Mouse (Mus musculus): ENCODE data around the gene Egfl8. TPM values are rescaled to one million over a fixed set of nuclear protein-coding genes. Genes with fewer than 3 reads are reported as not detected.

The Egfl8 gene
- total RNA-seq, 2 experiments from 2014 or later: 1.7 to 1.8 TPM

DNA sequence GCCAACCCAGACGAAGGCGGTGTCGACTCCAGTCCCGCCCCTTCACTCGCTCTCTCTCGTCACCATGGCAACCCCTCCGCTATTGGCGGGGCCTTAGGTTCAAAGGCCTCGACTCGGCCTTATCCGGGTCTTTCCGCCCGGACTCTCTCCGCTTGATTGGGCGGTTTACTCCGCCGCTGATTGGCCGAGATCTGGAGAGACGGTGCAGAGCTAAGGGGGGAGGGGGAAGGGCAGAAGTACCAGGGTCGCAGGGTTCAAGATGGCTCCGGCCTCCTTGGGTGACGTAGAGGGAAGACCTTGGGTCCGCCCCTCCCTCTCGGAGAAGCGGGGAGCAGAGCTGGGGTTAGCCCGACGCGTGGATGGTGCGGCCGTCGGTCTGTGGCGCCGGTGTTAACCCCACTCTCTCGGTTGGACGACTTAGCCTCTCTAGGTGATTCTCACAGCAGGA, 11.7 kb downstream of the Egfl8 start, which contains the start of gene Agpat1:
Agpat1 (plus strand) TSS at position 202 of the 448 bp plus-strand sequence.
- DNase-seq (ENCODE audit: low spot score): peak; percentile 98
- intact Hi-C loops (cut with DNase I): no loop called here

DNA sequence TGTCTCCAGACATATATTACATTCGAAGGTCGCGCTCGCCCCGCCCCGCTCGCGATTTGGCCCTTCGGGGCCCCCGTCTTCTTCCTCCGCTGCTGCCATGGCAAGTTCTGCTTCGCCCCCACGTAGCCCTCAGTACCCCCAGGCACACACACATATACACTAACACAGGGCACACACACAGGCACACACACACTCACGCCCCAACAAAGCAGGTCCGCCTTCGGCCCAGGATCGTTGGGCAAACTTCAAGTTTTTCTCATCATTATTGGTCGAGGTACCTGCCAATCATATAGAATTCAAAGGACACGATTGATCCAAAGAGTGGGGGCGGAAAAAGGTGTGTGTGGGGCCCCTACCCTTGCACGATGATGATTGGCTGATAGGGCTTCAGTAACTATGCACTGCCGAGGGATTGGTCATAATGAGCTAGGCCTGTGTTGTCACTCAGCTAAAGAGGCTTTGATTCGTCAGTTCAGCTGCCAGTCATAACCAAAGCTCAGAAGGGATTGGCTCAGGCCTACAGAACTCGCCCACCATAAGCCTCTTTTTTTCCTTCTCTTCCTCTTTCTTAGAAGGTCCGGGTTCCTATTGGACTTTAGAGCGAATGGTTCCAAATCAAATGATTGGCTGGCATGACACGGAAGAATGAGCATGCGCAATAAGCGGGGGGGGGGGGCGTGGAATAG, 12.3 kb downstream of the Egfl8 start, which contains the start of gene Rnf5:
Rnf5 (minus strand) TSS at position 316 of the 686 bp plus-strand sequence.
- DNase-seq (ENCODE audit: low spot score): peak; percentile 97
- intact Hi-C loops (cut with DNase I): no loop called here

DNA sequence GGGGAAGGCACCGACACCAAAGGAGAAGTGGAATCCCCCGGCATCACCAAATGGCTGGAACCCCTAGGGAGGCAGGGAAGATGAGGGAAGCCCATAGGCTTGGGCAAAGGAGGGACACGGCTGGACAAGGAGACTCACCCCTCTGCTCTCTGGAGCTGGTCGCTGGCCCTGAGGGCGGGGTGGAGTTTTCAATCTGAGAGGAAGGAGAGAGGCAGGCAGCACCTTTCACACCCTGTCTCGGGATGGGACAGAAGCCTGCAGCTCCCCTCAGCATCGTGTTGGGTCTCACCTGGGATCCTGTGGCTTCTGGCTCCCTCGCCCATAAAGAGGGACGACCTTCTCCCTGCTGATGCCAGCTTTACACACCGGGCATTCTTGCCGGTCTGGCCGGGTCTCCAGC, 14.0 kb downstream of the Egfl8 start:
- intact Hi-C loops (cut with DNase I): no loop called here
- no peak for DNase-seq (ENCODE audit: low spot score)

DNA sequence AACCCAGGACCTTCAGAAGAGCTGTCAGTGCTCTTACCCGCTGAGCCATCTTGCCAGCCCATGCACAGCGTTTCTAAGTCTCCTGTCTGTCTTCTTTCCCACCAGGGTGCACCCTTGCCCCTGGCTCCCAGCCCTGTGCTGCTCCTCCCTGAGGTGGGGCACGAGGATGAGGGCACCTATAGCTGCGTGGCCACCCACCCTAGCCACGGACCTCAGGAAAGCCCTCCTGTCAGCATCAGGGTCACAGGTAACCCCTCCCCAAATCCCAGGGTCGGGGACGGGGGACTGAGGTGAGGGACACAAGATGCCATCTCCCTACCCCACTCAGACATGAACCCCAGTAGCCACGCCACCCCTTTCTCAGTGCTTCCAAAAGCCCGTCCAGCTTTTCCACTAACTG, 15.9 kb downstream of the Egfl8 start:
- intact Hi-C loops (cut with DNase I): no loop called here

DNA sequence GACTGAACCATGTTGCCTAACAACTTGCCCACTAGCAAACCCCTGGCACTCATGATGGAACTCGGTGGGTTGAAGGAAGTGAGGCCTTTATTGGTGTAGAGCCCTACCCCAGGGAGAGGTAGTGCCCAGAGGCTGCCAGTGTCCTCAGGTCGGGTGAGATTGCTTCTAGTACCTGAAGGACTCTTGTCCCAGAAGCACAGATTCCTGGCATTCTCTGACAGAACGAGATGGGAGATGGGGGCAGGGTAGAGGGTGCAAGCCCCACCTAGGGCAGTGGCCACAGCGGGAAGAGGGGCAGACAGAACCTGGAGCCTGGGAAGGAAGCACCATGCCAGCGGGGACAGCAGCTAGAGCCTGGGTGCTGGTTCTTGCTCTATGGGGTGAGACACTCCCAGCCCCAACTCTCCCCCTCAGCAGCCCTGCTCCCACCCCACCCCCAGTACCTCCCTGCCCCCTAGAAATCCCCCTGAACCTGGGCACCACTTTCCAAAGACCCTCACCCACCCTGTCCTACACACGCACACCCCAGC, 18.1 kb downstream of the Egfl8 start, which contains the start of gene Ager:
Ager (plus strand) TSS at position 297 of the 530 bp plus-strand sequence.
- intact Hi-C loops (cut with DNase I): no loop called here
- no peak for DNase-seq (ENCODE audit: low spot score)

More for the DNA sequence above, 15.9 kb downstream of the Egfl8 start:
- no peak for DNase-seq (ENCODE audit: low spot score)

DNA sequence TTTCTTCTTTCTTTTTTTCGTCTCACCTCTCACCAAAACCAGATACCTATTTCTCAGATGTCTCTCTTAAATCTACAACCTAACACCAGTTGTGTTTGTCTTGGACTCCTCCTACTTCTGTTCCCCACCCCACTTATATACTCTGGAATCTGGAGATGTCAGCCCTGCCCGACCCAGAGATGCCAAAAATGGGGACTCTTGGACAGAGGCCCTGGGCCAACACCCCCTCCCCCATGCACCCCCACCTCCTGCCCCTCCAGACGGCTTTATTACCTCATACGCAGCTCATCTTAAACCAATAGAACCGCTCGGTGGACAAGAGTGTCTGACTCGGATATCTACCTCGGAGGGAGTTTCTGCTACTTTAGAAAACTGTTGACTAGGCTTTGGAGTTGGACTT, 19.7 kb downstream of the Egfl8 start:
- DNase-seq (ENCODE audit: low spot score): no peak
- intact Hi-C loops (cut with DNase I): no loop called here

DNA sequence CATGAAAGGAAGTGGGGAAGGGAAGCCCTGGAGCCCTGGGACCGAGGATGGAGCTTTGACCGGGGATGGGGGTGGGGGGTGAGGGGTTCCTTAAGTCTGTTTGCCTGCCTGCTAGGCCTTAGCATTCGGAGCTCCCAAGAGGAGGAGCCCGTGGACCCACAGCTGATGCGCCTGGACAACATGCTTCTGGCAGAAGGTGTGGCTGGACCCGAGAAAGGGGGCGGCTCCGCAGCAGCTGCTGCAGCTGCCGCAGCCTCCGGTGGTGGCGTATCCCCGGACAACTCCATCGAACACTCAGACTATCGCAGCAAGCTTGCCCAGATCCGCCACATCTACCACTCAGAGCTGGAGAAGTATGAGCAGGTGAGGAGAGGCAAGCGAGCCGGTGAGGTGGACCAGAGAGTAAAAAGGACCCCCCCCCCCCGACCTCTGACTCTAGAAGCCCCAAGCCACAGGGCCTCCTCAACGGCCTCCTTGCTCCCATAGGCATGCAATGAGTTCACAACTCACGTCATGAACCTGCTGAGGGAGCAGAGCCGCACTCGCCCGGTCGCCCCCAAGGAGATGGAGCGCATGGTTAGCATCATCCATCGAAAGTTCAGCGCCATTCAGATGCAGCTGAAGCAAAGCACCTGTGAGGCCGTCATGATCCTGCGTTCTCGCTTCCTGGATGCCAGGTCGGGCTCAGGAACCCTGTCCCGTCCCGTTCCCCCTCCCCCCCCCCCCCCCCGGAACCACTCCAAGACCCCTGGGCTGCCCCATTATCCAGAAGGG, 21.8 kb downstream of the Egfl8 start:
- intact Hi-C loops (cut with DNase I): no loop called here
- DNase-seq (ENCODE audit: low spot score): no peak

DNA sequence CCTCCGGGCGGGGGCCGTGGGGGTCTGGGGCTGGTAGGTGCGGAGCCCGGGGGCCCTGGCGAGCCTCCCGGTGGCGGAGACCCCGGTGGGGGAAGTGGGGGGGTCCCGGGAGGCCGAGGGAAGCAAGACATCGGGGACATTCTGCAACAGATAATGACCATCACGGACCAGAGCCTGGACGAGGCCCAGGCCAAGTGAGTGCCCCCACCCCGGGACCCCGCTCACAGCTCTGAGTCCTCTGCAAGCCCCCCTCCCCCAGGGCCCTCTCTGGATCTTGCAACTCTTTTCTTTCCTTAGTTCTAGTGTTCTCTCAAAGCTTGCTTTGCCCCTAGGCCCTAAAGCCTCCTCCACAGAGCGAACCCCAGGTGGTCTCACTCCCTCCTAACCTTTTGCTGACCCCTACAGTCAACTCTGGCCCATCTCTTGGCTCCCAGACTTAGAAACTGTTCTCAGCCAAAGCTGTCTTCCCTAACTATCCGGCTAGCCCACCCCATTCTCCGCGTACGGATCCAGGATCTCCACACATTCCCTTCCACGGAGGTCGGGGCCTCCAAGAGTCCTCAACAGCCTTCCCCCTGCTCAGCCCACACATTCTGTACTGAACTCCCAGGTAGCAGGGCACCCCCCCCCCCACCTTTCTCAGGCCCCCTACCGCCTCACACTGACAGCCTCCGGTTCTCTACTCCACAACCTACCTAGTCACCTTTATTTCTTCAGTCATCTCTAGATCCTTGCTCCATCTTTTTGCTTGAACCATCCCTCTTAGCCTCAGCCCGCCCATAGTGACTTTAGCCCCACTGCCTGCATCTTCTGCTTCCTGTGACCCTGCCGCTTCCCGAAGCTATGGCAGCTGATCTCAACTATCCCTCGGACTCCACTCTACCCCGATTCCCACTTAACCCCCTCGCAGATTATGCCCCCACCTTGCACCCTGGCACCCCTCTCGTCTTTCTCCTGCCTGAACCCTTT, 22.9 kb downstream of the Egfl8 start:
- intact Hi-C loops (cut with DNase I): no loop called here
- DNase-seq (ENCODE audit: low spot score): no peak

DNA sequence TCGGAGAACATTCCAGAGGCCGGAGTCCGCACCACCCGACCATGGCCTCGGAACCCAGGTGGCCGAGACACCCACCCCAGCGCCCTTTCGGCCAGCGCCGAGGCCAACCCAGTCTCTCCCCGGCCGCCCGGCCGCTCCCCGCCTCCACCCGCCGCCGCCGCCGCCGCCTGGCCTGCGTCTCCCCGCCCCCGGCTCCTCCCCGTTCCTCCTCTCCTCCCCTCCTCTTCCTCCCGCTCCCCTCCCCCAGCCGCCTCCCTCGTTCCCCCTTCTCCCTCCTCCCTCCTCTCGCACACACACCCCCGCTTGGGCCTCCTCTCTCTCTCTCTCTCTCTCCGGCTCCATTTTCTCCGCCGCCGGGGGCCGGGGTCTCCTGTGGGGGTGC, 23.8 kb downstream of the Egfl8 start:
- peak; percentile 67 for DNase-seq (ENCODE audit: low spot score)
- intact Hi-C loops (cut with DNase I): no loop called here

DNA sequence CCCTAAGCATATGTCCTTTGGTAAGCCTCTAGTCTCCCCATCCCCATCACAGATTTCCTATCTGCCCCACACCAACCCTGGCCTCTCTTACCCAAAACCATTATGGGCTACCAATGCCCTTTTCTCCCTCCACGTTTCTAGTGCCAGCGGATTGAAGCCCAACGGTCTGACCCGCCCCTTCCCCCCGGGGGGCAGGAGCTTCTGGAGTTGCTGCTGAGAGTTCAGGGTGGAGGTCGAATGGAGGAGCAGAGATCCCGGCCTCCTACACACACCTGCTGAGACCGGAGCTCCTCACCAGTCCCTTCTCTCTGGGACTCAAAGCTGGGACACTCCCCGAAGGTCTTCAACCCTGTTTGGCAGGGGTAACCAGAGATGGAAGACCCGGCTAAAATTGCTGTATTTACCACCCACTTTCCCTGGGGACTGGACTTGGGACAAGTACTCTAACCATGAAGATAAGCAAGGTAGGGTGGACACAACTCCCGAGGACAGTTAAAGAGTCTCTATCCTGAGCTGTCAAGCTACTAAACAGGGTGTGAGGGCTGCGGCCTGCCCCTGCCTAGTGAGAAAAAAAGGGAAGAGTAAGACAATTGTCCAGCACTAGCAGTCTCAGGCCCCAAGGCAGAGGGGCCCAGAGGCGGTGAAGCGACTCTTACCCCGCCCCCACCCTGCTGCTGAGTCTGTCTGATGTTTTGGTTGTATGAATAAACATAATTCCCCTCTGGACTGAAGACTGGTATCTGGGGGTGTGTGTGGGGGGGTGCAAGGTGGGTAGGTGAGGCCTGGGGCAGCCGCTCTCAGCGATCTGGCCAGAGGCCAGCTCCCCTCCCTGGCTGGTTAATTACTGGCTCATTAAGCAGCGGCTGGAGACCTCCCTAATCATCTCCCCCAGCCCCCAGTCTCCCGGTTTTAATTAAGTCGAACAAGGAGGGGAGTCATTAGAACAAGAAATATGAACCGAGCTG, 24.5 kb downstream of the Egfl8 start, which contains the start of gene Pbx2:
Pbx2 (plus strand) TSS at position 238 of the 965 bp plus-strand sequence.
- intact Hi-C loops (cut with DNase I): no loop called here
- DNase-seq (ENCODE audit: low spot score): no peak

DNA sequence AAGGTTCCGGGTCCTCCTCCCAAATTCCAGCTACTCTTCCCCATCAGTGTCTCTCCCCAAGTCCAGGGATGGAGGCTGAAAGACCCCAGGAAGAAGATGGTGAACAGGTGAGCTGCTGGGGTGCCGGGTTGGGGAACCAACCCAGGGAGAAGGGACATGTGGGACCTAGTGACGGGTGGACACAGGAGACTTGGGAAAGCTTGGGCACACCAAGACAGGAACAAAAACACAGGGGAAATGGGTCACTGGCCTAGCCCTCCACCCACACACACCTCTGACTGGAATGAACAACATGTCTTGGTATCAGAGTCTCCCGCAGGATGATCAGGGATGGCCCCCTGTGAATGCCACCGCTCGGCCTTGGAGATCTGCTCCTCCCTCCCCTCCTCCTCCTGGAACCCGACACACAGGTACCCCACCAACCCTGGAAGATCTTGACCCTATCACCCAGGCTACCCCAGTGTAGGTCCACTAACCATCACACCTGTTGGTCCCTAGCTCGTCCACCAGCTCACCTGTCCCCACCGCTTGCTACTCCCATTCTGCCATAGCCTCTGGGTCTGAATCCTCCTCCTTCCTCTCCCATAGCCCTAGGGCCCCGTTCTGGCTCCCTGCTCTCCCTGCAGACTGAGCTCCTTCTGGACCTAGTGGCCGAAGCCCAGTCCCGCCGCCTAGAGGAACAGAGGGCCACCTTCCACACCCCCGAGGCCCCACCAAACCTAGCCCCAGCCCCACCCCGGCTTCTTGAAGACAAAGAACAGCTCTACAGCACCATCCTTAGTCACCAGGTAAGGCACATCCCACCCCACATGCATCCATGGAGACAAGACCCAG, 25.4 kb downstream of the Egfl8 start:
- DNase-seq (ENCODE audit: low spot score): no peak
- intact Hi-C loops (cut with DNase I): no loop called here

DNA sequence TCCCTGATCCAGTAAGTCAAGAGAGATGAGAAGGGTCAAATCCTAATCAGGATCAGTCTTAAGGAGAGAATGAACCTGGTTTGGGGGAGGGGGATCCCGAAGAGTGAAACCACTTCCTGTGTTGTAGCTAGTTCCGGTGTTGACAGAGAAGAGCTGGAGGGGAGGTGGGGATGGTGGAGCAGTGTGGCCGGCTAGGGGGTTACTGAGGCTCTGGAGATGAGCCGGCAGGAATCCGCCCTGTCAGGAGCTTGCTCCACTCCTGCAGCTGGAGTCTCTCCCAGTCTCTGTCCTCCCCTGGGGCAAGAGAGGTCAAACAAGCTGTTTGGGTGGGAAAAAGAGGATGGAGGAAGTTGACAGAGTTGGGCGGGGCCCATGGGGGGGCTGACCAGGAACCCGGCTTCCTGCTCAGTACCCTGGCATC, 26.1 kb downstream of the Egfl8 start, which contains the start of gene Gpsm3:
Gpsm3 (plus strand) TSS at position 126 of the 421 bp plus-strand sequence.
- peak; percentile 57 for DNase-seq (ENCODE audit: low spot score)
- intact Hi-C loops (cut with DNase I): loop anchor here (10.0 kb wide), 1 partner anchor 465 kb away; the partner anchor contains the start of gene Brd2

DNA sequence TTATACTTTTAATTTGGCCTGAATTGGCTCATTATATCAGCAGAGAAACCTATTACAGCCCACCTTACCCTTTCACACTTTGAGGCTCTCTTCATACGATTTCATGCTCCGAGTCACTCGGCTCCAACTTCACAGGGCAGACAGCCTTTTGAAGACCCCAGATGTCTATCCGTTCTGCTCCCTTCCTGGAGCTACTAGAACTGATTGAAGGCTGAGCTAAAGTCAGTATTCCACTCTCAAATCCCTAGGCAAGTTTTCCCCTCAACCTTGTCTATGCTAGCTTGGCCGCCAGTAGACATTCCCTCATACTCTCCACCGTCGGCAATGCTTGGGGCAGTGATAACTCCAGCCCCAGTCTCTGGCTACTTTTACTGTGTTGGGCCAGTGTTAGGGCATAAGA, 26.6 kb downstream of the Egfl8 start:
- no peak for DNase-seq (ENCODE audit: low spot score)
- intact Hi-C loops (cut with DNase I): loop anchor here (10.0 kb wide), 1 partner anchor 464 kb away; the partner anchor contains the start of gene Brd2

DNA sequence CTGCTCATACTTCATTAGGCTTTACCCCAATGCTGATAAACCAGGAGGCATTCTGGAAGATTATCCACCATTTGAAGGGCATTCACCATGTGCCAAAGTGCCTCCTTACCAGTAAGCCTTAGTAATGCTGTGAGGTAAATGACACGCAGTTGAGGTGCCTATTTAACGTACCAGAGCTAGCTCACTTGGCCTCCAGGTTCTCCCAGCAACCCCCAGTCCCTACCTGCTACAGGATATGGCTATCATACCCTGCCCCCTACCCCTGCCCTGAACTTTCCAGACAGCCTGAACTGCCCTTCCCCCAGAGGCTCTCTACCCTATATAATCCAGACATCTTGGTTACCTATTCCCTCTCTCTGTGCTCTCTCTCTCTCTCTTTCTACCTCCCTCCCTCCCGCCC, 27.0 kb downstream of the Egfl8 start:
- intact Hi-C loops (cut with DNase I): loop anchor here (10.0 kb wide), 1 partner anchor 464 kb away; the partner anchor contains the start of gene Brd2

DNA sequence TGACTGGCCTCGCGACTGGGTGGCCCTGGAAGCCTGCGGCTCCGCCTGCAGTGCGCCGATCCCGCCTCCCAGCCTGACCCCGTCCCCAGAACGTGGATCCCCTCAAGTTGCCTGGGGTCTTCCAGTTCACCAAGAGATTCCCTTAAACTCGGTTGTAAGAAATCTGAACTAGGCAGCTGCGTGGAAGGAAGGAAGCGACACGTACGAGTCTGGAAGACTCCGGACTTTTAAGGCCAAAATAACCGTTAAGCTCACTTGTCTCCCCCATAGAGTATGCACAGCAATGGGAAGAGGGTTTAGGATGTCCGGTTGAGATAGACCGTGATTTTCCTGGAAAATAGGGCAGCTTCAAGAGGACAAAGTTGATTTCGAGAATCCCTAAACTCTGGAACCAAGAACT, 28.0 kb downstream of the Egfl8 start:
- intact Hi-C loops (cut with DNase I): loop anchor here (10.0 kb wide), 1 partner anchor 463 kb away; the partner anchor contains the start of gene Brd2
- no peak for DNase-seq (ENCODE audit: low spot score)

More for the DNA sequence above, 27.0 kb downstream of the Egfl8 start:
- no peak for DNase-seq (ENCODE audit: low spot score)

DNA sequence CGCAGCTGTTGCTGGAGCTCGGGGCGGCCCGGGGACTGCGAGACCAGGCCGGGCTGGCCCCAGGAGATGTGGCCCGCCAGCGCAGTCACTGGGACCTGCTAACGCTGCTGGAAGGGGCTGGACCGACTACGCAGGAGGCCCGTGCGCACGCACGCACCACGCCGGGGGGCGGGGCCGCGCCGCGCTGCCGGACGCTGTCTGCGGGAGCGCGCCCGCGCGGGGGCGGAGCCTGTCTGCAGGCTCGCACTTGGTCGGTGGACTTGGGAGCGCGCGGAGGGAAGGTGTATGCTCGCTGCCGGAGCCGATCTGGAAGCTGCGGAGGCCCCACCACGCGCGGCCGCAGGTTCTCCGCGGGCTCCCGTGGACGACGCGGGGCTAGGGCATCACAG, 28.4 kb downstream of the Egfl8 start:
- peak; percentile 96 for DNase-seq (ENCODE audit: low spot score)

DNA sequence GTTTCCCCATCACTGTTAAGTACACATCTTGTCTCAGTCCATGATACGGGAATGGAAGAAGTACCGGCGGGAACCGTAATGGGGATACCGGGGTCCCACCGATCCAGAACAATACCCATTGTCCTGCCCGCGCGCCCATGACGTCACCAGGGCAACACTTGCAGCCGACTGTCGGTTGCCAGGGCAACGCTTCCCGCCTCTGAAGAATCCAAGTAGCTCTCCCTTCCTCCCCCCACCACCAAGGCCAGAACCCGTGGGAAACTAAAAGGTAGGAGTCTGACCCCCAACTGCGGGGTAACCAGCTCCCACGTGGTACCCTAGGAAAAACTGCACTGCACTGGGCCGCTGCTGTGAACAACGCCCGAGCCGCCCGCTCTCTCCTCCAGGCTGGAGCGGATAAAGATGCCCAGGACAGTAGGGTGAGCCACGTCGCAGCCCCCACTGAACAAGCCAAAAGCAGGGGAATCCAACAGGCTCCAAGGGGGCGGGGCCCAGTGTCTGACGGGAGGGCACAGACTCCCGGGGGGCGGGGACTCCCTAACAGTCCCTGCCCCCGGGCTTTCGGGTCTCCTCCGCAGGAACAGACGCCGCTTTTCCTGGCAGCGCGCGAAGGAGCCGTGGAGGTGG, 28.9 kb downstream of the Egfl8 start:
- intact Hi-C loops (cut with DNase I): loop anchor here (10.0 kb wide), 1 partner anchor 462 kb away; the partner anchor contains the start of gene Brd2
- DNase-seq (ENCODE audit: low spot score): peak; percentile 74

More for the DNA sequence above, 28.4 kb downstream of the Egfl8 start:
- intact Hi-C loops (cut with DNase I): loop anchor here (10.0 kb wide), 1 partner anchor 463 kb away; the partner anchor contains the start of gene Brd2
